Comparison of ENCODE assay signal across 21 mouse cellular contexts in genomic region chr2:148060705-148061104, GRCm38 (mm10). TPM values are rescaled to one million over a fixed set of nuclear protein-coding genes. Genes with fewer than 3 reads are reported as not detected.
"Had no signal": no experiment of that assay in that cellular context is flagged by ENCODE, and none has a peak within 500 bp of the region (broad histone marks: within the 10 kb centered on the region; RNA-seq: fewer than 3 reads in every experiment).

No protein-coding gene starts in this region.

- H3K4me1 ChIP-seq: limb, embryonic 10.5 days; limb, embryonic 13.5 days; liver, embryonic 12.5 days; liver, embryonic 15.5 days; lung, embryonic 15.5 days; megakaryocyte, embryonic 14.5 days; neural tube, embryonic 13.5 days had no signal

- H3K9ac ChIP-seq: limb, embryonic 13.5 days; liver, embryonic 12.5 days; liver, embryonic 15.5 days; lung, embryonic 15.5 days; neural tube, embryonic 13.5 days had no signal

- H3K9me3 ChIP-seq: limb, embryonic 10.5 days; limb, embryonic 13.5 days; liver, embryonic 12.5 days; liver, embryonic 15.5 days; lung, embryonic 15.5 days; megakaryocyte, embryonic 14.5 days; neural tube, embryonic 13.5 days had no signal

- H3K4me3 ChIP-seq: limb, embryonic 10.5 days; limb, embryonic 13.5 days; liver, embryonic 12.5 days; liver, embryonic 15.5 days; lung, embryonic 15.5 days; megakaryocyte, embryonic 14.5 days; neural tube, embryonic 13.5 days had no signal

- H3K36me3 ChIP-seq: limb, embryonic 10.5 days; limb, embryonic 13.5 days; liver, embryonic 12.5 days; liver, embryonic 15.5 days; lung, embryonic 15.5 days; neural tube, embryonic 13.5 days had no signal

- H3K27ac ChIP-seq: limb, embryonic 10.5 days; limb, embryonic 13.5 days; liver, embryonic 12.5 days; liver, embryonic 15.5 days; lung, embryonic 15.5 days; neural tube, embryonic 13.5 days; stomach, postnatal 0 days had no signal

- DNase-seq: kidney, adult 18-20 months; kidney, adult 9 months; kidney, postnatal 14 days; kidney, postnatal 4 days; liver; lung, adult 18-20 months; lung, postnatal 10 days; lung, postnatal 36 days; right cerebral cortex, postnatal 4 days; thymus, adult 2 months; thymus, postnatal 14 days; thymus, postnatal 4 days had no signal

- H3K4me2 ChIP-seq: limb, embryonic 13.5 days; liver, embryonic 12.5 days; liver, embryonic 15.5 days; lung, embryonic 15.5 days; neural tube, embryonic 13.5 days had no signal

- H3K27me3 ChIP-seq: liver, embryonic 12.5 days; liver, embryonic 15.5 days had no signal

- ATAC-seq: intestine, embryonic 16.5 days; liver, embryonic 12.5 days had no signal

RNA-seq across cellular contexts. Expression of gene Foxa2, which starts 13.9 kb away (rescaled TPM):
- polyA plus RNA-seq: limb, embryonic 10.5 days had no signal
